Mouse (Mus musculus): ENCODE measurements at regions not wholly inside any gene's neighbourhood (a gene's known extent, or its start where the extent isn't known, plus 50 kb on each side); places are given as distances from the start of the nearest gene placed in this dataset.
"Not testable (repeated sequence)": the region's sequence is repeated elsewhere in the genome, so short reads cannot be mapped to it uniquely, and the experiment has no call there.

DNA sequence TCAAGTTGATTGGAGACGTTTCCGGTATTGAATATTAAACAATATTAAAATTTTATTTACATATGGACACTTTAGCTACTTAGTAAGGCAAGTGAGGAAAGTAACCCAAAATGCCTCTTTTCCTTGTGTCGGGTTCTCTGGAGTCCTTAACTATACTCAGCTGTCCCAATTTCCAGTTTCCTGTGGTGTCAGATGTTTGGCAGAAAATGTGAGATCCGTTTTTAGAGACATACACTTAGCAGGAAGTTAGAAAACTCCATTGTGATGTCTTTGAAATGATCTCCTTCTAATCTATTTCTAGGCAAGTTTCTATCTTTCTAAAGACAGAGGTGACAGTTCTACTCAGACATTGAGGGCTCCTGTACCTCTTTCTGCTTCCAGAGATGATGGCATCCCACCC lies 168.9 kb upstream of the Plcxd3 start:
- TF ChIP-seq CTCF (IDR thresholded peaks at IDR 0.05; ENCODE audit: extremely low read depth, insufficient read depth, low read length) (no peak), POLR2A (IDR thresholded peaks at IDR 0.05; ENCODE audit: extremely low read depth, insufficient read depth, low read length) (no peak)
- no peaks in the 10 kb centered on the region for H3K4me1 ChIP-seq (ENCODE audit: control insufficient read depth, insufficient read depth, low read length)
- no peak overlapping the region for H3K4me3 ChIP-seq (ENCODE audit: insufficient read depth, low read length)
- H3K27ac ChIP-seq (ENCODE audit: insufficient read depth, low read length), result no peak overlapping the region

DNA sequence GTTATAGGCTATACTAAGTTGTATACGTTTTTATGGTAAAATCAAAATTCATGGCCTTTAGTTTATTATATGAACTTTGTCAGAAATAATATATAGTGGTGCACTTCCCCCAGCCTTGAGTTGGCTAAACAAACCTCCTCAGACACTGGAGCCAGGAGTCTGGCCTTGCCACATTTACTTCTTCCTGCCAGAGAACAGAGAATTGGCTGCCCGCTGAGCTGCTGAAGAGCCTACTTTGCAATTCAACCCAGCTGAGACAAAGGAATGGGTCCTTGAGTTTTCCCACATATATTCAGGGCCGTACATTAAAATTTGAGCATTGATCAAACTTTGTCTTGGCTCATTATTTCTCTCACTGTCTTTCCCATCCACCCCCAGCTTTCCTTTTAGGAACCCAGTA lies 161.9 kb upstream of the Plcxd3 start:
- H3K27ac ChIP-seq (ENCODE audit: insufficient read depth, low read length), result no peak overlapping the region
- H3K4me3 ChIP-seq (ENCODE audit: insufficient read depth, low read length), result no peak overlapping the region
- no peaks in the 10 kb centered on the region for H3K4me1 ChIP-seq (ENCODE audit: control insufficient read depth, insufficient read depth, low read length)
- TF ChIP-seq CTCF (IDR thresholded peaks at IDR 0.05; ENCODE audit: extremely low read depth, insufficient read depth, low read length), result no peak
- no peak for TF ChIP-seq POLR2A (IDR thresholded peaks at IDR 0.05; ENCODE audit: extremely low read depth, insufficient read depth, low read length)

GRCm38 (mm10) chr15:4219102-4219501 lies 156.2 kb upstream of the Plcxd3 start:
- Histone ChIP-seq H3K27ac (ENCODE audit: insufficient read depth, low read length) (peak overlapping the region; percentile 89), H3K4me1 (ENCODE audit: control insufficient read depth, insufficient read depth, low read length) (no peaks in the 10 kb centered on the region; the same call in 1 of the 2 replicates), H3K4me3 (ENCODE audit: insufficient read depth, low read length) (no peak overlapping the region)
- no peak for TF ChIP-seq POLR2A (IDR thresholded peaks at IDR 0.05; ENCODE audit: extremely low read depth, insufficient read depth, low read length)
- no peak for TF ChIP-seq CTCF (IDR thresholded peaks at IDR 0.05; ENCODE audit: extremely low read depth, insufficient read depth, low read length)

DNA sequence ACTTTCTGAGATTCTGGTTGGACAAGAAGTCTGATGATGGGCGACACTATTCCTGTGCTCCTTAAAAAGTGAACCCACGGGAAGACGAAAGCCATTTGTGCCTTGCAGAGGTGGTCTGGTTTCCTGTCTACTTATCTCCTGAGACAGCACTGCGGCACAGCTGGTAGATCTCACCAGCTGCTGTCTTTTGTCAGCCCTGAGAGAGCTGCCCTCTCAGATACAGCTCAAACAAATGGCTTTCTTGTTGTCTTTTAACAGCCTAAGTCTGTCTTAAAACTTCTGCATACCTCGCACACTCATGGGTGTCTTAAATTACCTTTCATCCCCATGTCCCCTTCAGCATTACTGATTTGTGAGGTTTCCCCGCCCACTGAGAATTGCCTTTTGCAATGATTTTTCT lies 147.2 kb upstream of the Plcxd3 start:
- Histone ChIP-seq H3K27ac (ENCODE audit: insufficient read depth, low read length) (no peak overlapping the region), H3K4me1 (ENCODE audit: control insufficient read depth, insufficient read depth, low read length) (no peaks in the 10 kb centered on the region), H3K4me3 (ENCODE audit: insufficient read depth, low read length) (no peak overlapping the region)
- TF ChIP-seq CTCF (IDR thresholded peaks at IDR 0.05; ENCODE audit: extremely low read depth, insufficient read depth, low read length) (no peak), POLR2A (IDR thresholded peaks at IDR 0.05; ENCODE audit: extremely low read depth, insufficient read depth, low read length) (no peak)

DNA sequence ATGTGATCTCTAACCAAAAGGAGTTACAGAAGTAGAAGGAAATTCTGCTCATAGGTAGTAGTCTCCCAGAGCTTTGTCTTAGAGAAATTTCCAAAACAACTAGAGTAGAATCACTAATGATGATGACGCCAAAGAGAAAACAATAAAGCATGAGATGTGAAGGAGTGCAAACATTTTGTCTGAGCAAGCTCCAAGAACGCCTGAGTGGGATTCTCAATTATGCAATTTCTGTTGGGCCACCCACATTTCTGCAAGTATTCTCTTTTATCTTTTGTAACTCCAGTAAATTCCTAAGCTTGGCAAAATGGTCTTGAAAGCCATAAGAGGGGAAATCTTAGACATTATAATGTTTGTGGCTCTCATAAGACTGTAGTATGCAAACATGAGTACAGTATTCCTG lies 134.6 kb upstream of the Plcxd3 start:
- Histone ChIP-seq H3K27ac (ENCODE audit: insufficient read depth, low read length) (no peak overlapping the region), H3K4me1 (ENCODE audit: control insufficient read depth, insufficient read depth, low read length) (no peaks in the 10 kb centered on the region), H3K4me3 (ENCODE audit: insufficient read depth, low read length) (no peak overlapping the region)
- no peak for TF ChIP-seq POLR2A (IDR thresholded peaks at IDR 0.05; ENCODE audit: extremely low read depth, insufficient read depth, low read length)
- TF ChIP-seq CTCF (IDR thresholded peaks at IDR 0.05; ENCODE audit: extremely low read depth, insufficient read depth, low read length), result no peak

DNA sequence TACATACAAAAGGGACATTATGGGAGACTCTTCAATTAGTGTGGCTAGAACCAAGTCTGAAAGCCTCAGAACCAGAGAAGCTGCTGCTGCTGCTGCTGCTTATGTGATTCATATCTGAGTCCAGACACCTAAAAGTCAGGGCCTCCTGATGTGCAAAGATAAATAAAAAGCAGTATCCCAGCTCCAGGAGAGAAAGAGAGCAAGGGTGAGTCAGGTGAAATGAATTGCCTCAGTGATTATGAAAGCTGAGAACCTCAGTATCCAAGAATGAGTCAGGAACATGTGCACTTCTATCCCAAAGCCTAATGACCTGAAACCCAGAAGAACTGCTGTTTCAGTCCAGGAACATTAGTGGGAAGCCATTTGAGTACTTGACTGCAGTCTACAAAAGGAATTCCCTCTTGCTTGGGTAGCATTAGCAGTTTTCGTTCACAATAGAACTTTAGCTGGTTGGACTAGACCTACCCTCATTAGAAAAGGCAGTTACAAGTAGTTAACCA lies 127.6 kb upstream of the Plcxd3 start:
- TF ChIP-seq POLR2A (IDR thresholded peaks at IDR 0.05; ENCODE audit: extremely low read depth, insufficient read depth, low read length), result no peak
- TF ChIP-seq CTCF (IDR thresholded peaks at IDR 0.05; ENCODE audit: extremely low read depth, insufficient read depth, low read length), result no peak
- H3K4me1 ChIP-seq (ENCODE audit: control insufficient read depth, insufficient read depth, low read length), result no peaks in the 10 kb centered on the region
- H3K27ac ChIP-seq (ENCODE audit: insufficient read depth, low read length), result no peak overlapping the region
- no peak overlapping the region for H3K4me3 ChIP-seq (ENCODE audit: insufficient read depth, low read length)

DNA sequence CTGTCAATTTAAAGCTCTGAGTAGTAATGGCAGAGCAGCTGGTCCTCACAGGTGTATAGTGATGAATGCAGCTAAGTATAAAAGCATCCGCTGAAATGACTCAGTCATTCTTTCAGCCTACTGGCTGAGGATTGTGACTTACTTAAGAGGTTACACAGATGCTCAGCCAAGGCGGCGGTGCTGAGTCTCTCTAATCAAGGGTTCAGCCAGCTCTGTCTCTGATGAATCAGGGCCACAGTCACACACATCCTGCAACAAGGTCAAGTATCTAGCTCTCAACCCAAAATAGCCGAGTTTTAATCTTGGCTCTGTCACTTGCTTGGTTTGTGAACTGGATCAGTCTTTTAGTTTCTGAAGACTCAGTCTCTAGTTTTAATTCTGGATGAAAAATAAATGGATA lies 110.7 kb upstream of the Plcxd3 start:
- no peak overlapping the region for H3K4me3 ChIP-seq (ENCODE audit: insufficient read depth, low read length)
- H3K27ac ChIP-seq (ENCODE audit: insufficient read depth, low read length), result no peak overlapping the region
- TF ChIP-seq CTCF (IDR thresholded peaks at IDR 0.05; ENCODE audit: extremely low read depth, insufficient read depth, low read length), result no peak
- TF ChIP-seq POLR2A (IDR thresholded peaks at IDR 0.05; ENCODE audit: extremely low read depth, insufficient read depth, low read length), result no peak

GRCm38 (mm10) chr15:4269835-4270234 lies 105.5 kb upstream of the Plcxd3 start:
- no peak overlapping the region for H3K4me3 ChIP-seq (ENCODE audit: insufficient read depth, low read length)
- no peaks in the 10 kb centered on the region for H3K4me1 ChIP-seq (ENCODE audit: control insufficient read depth, insufficient read depth, low read length)
- no peak for TF ChIP-seq POLR2A (IDR thresholded peaks at IDR 0.05; ENCODE audit: extremely low read depth, insufficient read depth, low read length)
- TF ChIP-seq CTCF (IDR thresholded peaks at IDR 0.05; ENCODE audit: extremely low read depth, insufficient read depth, low read length), result no peak
- H3K27ac ChIP-seq (ENCODE audit: insufficient read depth, low read length), result no peak overlapping the region

More for the DNA sequence above, 110.7 kb upstream of the Plcxd3 start:
- no peaks in the 10 kb centered on the region for H3K4me1 ChIP-seq (ENCODE audit: control insufficient read depth, insufficient read depth, low read length)

- Histone ChIP-seq H3K4me3 (ENCODE audit: insufficient read depth, low read length) (no peak overlapping the region), H3K27ac (ENCODE audit: insufficient read depth, low read length) (no peak overlapping the region), H3K4me1 (ENCODE audit: control insufficient read depth, insufficient read depth, low read length) (no peaks in the 10 kb centered on the region)
- no peak for TF ChIP-seq CTCF (IDR thresholded peaks at IDR 0.05; ENCODE audit: extremely low read depth, insufficient read depth, low read length)
- TF ChIP-seq POLR2A (IDR thresholded peaks at IDR 0.05; ENCODE audit: extremely low read depth, insufficient read depth, low read length), result no peak
Measured at GRCm38 (mm10) chr15:4277011-4277410, 98.3 kb upstream of the Plcxd3 start.

GRCm38 (mm10) chr15:4307498-4307897 lies 67.8 kb upstream of the Plcxd3 start:
- Histone ChIP-seq H3K27ac (ENCODE audit: insufficient read depth, low read length) (no peak overlapping the region), H3K4me3 (ENCODE audit: insufficient read depth, low read length) (no peak overlapping the region), H3K4me1 (ENCODE audit: control insufficient read depth, insufficient read depth, low read length) (no peaks in the 10 kb centered on the region; the same call in 1 of the 2 replicates)
- TF ChIP-seq CTCF (IDR thresholded peaks at IDR 0.05; ENCODE audit: extremely low read depth, insufficient read depth, low read length) (no peak), POLR2A (IDR thresholded peaks at IDR 0.05; ENCODE audit: extremely low read depth, insufficient read depth, low read length) (no peak)

DNA sequence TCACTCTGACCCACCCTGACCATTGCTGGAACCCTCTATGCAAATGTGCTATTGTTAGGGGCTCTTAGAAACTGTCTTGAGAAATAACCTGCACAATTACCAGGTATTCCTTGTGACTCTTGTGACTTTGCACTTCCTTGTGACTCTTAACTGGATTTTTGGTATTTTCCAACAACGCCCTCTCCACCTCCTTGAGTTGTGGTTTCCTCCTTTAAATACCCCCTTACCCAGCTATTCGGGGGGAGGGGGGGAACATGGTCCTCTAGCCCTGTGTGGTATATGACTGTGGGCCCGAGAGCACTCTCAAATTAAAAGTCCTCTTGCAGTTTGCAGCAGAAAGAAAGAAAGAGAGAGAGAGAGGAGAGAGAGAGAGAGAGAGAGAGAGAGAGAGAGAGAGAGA lies 61.6 kb upstream of the Plcxd3 start:
- not testable (repeated sequence) for H3K4me3 ChIP-seq (ENCODE audit: insufficient read depth, low read length); H3K4me1 ChIP-seq (ENCODE audit: control insufficient read depth, insufficient read depth, low read length); H3K27ac ChIP-seq (ENCODE audit: insufficient read depth, low read length)
